Mouse (Mus musculus) heart, adult 2 months (tissue): ENCODE data around the gene Irak3. TPM values are rescaled to one million over a fixed set of nuclear protein-coding genes. Genes with fewer than 3 reads are reported as not detected.

Source experiments
- DNase-seq, 2 experiments: peaks; one replicate each; pipeline ENCODE4 v3.0.0; 2021
- H3K27ac ChIP-seq: fragments of 200-600 bp; 2 replicates; pipeline ENCODE4 v1.8.1; 2022
- H3K27me3 ChIP-seq: fragments of 200-500 bp; 2 replicates; pipeline ENCODE4 v1.6.1; 2012; ENCODE audit warnings: mild to moderate bottlenecking, low read length, inconsistent platforms, mixed read lengths; ENCODE audit not compliant: control insufficient read depth, insufficient read depth
- H3K36me3 ChIP-seq: fragments of 200-500 bp; 2 replicates; pipeline ENCODE4 v1.6.1; 2012; ENCODE audit warnings: low read length, inconsistent platforms; ENCODE audit not compliant: control insufficient read depth, insufficient read depth
- H3K4me1 ChIP-seq: fragments of 200-500 bp; 2 replicates; pipeline ENCODE4 v1.6.1; 2011; ENCODE audit warnings: low read length; ENCODE audit not compliant: control insufficient read depth, insufficient read depth
- H3K4me3 ChIP-seq: fragments of 200-600 bp; 2 replicates; pipeline ENCODE4 v1.8.1; 2022
- H3K79me2 ChIP-seq: fragments of 200-500 bp; replicated peaks from 2 replicates; pipeline ENCODE4 v1.6.1; 2012; ENCODE audit warnings: mild to moderate bottlenecking, inconsistent platforms, low read length, moderate library complexity, mixed read lengths; ENCODE audit not compliant: control insufficient read depth, insufficient read depth
- H3K9ac ChIP-seq: fragments of 200-500 bp; 2 replicates; pipeline ENCODE4 v1.6.1; 2012; ENCODE audit warnings: low read depth, mild to moderate bottlenecking, control low read depth, inconsistent platforms, low read length, mixed read lengths
- CTCF ChIP-seq: fragments of 200-600 bp; IDR thresholded peaks from 2 replicates; pipeline ENCODE4 v1.8.1; 2022; ENCODE audit warnings: antibody characterized with exemption, mild to moderate bottlenecking, moderate library complexity
- EP300 ChIP-seq: fragments of 200-500 bp; IDR thresholded peaks from 2 replicates; pipeline ENCODE4 v1.6.1; 2011; ENCODE audit warnings: low read depth, low read length, control low read depth; ENCODE audit not compliant: insufficient read depth
- POLR2A ChIP-seq: fragments of 200-500 bp; IDR thresholded peaks from 2 replicates; pipeline ENCODE4 v1.6.1; 2011; ENCODE audit warnings: mild to moderate bottlenecking, low read depth, low read length, control low read depth; ENCODE audit not compliant: insufficient read depth
- WGBS: fragments of 180-500 bp; shearing (Covaris S2); methylation state at CpG from one replicate; pipeline ENCODE4 v1.1.7; 2018; 5-methylcytosine and 5-hydroxymethylcytosine counted together
- intact Hi-C: fragments of 180-260 bp; cut with DNase I; formaldehyde crosslinking; loops from one replicate; pipeline ENCODE4 v1.15.1; 2025
- polyA plus RNA-seq: library from polyadenylated mRNA; depleted of rRNA; stranded (reverse); fragments of >200 nt; gene quantifications from 2 replicates; pipeline ENCODE4 v1.2.3, GENCODE M21; 2012
- total RNA-seq, 2 experiments: library from RNA; stranded (reverse); gene quantifications; 2 replicates each; pipeline ENCODE4 v1.2.3; 2021

Irak3 gene
- total and polyA plus RNA-seq, 3 experiments: 2.6 to 3.7 (median 3.0) TPM

DNA sequence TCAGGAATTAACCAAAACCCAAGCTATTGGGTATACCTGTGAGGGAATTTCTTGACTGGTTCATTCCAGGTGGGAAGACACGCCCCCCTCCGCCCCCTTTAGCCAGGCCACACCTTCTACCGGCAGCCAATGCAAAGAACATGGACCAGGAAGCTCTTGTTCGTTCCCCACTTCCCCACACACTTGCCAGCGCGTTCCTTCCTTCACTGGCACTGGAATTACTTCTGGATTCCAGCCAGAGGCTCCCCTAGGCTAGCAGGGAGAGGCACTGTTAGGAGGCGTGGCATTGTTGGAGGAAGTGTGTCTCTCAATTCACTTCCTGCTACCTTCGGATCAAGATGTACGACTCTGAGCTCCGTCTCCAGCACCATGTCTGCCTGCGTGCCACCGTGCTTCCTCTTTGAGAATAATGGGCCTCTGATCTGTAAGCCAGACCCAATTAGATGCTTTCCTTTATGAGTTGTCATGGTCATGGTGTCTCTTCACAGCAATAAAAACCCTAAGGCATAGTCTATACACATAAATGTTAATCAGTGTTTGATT, 65.8 kb downstream of the Irak3 start:
- no peaks in the 10 kb centered on the region for H3K4me1 ChIP-seq
- TF ChIP-seq EP300 (no peak), POLR2A (no peak), CTCF (no peak)
- no peak for DNase-seq
- H3K79me2 ChIP-seq: no peaks in the 10 kb centered on the region
- H3K4me3 ChIP-seq: no peak overlapping the region
- no peaks in the 10 kb centered on the region for H3K27me3 ChIP-seq
- no peak overlapping the region for H3K9ac ChIP-seq
- H3K36me3 ChIP-seq: no peaks in the 10 kb centered on the region
- no peak overlapping the region for H3K27ac ChIP-seq
- intact Hi-C loops: no loop called here
- WGBS: 65% methylated on average over 12 of the region's 12 CpGs

DNA sequence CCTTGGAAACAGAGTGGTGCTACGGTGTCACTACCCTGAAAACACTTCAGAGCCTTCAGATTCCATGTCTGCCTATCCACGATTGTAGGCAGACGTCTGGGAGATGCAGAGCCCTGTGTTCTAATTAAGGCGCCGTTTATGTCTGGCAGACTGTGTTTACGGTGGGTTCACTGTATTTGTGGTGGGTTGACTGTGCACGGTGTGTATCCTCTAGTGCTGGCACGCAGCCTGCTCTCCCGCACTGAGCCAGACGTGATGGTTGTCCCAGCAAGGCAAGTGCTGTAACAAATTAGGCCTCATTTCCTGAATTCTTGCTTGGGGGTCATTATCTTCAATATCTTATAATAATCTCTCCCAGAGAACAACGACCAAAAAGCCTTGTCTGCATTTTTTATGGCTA, 68.2 kb downstream of the Irak3 start:
- no peak overlapping the region for H3K4me3 ChIP-seq
- H3K79me2 ChIP-seq: no peaks in the 10 kb centered on the region
- TF ChIP-seq POLR2A (no peak), EP300 (no peak), CTCF (no peak)
- H3K36me3 ChIP-seq: no peaks in the 10 kb centered on the region
- intact Hi-C loops: no loop called here
- H3K27me3 ChIP-seq: no peaks in the 10 kb centered on the region
- no peak for DNase-seq
- no peak overlapping the region for H3K9ac ChIP-seq
- no peak overlapping the region for H3K27ac ChIP-seq
- 52% methylated on average over 11 of the region's 11 CpGs for WGBS
- H3K4me1 ChIP-seq: no peaks in the 10 kb centered on the region

DNA sequence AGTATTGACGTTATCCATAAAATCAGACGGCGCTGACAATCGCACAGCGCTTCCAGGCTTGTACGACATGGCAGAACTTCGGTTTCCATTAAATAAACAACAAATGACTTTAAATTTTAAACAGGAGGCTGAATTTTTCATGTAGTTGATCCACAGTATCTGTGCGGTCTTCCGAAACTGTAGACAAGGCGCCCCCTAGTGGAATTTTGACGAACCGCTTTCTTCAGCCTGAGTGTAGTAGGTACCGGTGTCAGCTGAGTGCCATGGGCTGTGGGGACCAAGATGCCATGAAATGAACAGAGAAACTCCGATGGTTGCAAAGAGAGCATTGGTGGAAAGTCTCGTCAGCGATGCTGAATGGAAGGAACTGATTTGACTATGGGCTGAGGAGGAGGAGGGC, 71.3 kb downstream of the Irak3 start:
- intact Hi-C loops: no loop called here
- no peaks in the 10 kb centered on the region for H3K79me2 ChIP-seq
- H3K4me3 ChIP-seq: no peak overlapping the region
- WGBS: 62% methylated on average over 16 of the region's 16 CpGs
- peaks cover 2% of the 10 kb centered on the region; the same call in 1 of the 2 replicates for H3K27me3 ChIP-seq
- no peaks in the 10 kb centered on the region for H3K36me3 ChIP-seq
- TF ChIP-seq POLR2A (no peak), CTCF (peak; percentile 71)
- no peak overlapping the region for H3K9ac ChIP-seq
- no peaks in the 10 kb centered on the region for H3K4me1 ChIP-seq
- DNase-seq: peak in 1 of 2 experiments; percentile 13
- no peak overlapping the region for H3K27ac ChIP-seq

DNA sequence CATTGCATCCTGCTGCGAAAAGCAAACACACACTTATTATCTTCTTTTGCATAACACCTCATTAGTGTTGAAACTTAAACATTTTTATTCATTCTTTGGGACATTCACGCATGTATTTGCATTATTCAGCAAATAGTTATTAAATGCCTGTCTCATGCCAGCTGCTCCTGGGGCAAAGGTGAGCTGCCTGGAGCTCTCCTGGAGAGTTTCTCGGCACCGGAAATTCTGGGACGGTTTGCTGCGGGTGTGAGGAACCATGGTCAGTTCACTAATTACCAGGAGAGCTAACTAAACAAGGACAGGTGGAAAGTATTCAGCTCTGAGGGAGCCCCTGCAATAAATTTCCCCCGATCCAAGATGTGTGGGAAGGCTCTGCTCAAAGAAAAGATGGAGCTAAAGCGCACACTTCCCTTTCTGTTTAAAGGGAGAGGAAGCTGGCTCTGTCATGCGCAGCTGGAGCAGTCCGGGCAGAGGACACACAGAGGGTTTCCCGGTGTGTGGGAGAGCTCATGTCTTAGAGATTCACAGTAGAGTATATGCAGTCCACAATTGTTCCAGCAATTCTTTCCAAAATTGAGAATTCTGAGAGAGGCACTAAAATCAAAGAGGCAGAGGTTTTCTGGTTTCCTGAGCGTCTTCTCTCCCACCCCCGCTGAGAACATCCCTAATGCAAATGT, 73.2 kb downstream of the Irak3 start:
- H3K4me1 ChIP-seq: no peaks in the 10 kb centered on the region; the same call in 1 of the 2 replicates
- peaks cover 2% of the 10 kb centered on the region; the same call in 1 of the 2 replicates for H3K27me3 ChIP-seq
- H3K36me3 ChIP-seq: no peaks in the 10 kb centered on the region
- no peak for DNase-seq
- no peaks in the 10 kb centered on the region for H3K79me2 ChIP-seq
- 28% methylated on average over 13 of the region's 13 CpGs for WGBS
- TF ChIP-seq POLR2A (no peak), EP300 (no peak), CTCF (no peak)
- intact Hi-C loops: loop anchor here (5.0 kb wide), 2 partner anchors 241 to 481 kb away; no protein-coding TSS in a partner anchor
- no peak overlapping the region for H3K27ac ChIP-seq
- no peak overlapping the region for H3K9ac ChIP-seq
- H3K4me3 ChIP-seq: no peak overlapping the region

DNA sequence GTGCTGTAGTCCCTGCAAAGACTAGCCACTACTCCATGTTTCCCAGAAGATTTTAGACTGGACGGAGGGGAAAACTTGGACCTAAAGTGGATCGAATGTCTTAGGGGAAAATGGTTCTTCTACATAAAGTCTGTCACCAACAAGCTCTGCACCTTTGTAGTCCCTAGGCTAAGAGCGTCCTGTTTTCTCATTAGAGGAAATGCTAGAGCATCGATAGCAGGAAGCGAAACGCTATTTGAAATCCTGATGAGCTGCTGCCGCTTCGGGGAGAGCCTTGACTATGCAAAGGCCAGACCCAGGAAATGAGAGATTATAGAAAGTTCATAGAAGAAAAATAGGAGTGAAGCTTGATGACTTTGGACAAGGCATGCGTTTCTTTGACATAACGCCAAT, 76.5 kb downstream of the Irak3 start:
- Histone ChIP-seq H3K27me3 (peaks cover 2% of the 10 kb centered on the region; the same call in 1 of the 2 replicates), H3K4me3 (no peak overlapping the region), H3K79me2 (no peaks in the 10 kb centered on the region), H3K4me1 (no peaks in the 10 kb centered on the region; the same call in 1 of the 2 replicates), H3K27ac (no peak overlapping the region), H3K36me3 (no peaks in the 10 kb centered on the region), H3K9ac (no peak overlapping the region)
- TF ChIP-seq CTCF (no peak), EP300 (no peak), POLR2A (no peak)
- intact Hi-C loops: loop anchor here (1.0 to 5.0 kb wide), 4 partner anchors 61 to 478 kb away; no protein-coding TSS in a partner anchor
- no peak for DNase-seq
- WGBS: 49% methylated on average over 10 of the region's 10 CpGs

DNA sequence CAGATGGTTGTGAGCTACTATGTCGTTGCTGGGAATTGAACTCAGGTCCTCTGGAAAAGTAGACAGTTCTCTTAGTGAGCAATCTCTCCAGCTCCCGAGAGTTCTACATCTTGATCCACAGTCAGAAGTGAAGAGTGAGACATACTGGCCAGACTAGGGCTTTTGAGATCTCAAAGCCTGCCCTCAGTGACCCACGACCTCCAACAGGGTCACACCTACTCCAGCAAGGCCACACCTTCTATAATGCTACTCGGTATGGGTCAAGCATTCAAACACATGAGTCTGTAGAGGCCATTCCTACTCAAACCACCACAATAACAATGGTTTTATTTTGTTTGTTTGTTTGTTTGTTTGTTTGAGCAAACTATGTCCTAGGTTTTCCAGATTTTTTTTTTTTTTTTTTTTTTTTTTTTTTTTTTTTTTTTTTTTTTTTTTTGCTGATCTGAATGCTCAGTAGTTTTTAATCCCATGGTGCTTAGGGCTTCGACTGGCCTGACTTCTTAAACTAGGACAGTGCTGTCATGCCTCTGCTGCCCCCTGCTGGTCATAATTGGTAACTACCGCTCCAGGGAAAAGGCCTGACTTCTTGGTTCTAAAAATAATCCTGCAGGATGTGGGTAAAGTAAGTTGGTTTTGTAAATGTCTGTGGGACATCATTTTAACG, 77.0 kb downstream of the Irak3 start:
- no peaks in the 10 kb centered on the region for H3K36me3 ChIP-seq
- DNase-seq: peak; percentile 82 to 88
- TF ChIP-seq POLR2A (no peak), EP300 (peak; percentile 85), CTCF (peak; percentile 84)
- H3K27ac ChIP-seq: no peak overlapping the region
- H3K4me1 ChIP-seq: no peaks in the 10 kb centered on the region; the same call in 1 of the 2 replicates
- intact Hi-C loops: loop anchor here (1.0 to 5.0 kb wide), 4 partner anchors 61 to 478 kb away; no protein-coding TSS in a partner anchor
- no peaks in the 10 kb centered on the region for H3K79me2 ChIP-seq
- H3K27me3 ChIP-seq: peaks cover 2% of the 10 kb centered on the region; the same call in 1 of the 2 replicates
- H3K9ac ChIP-seq: no peak overlapping the region
- WGBS: 46% methylated on average over 7 of the region's 7 CpGs
- H3K4me3 ChIP-seq: no peak overlapping the region
